Mouse (Mus musculus): ENCODE measurements at regions not wholly inside any gene's neighbourhood (a gene's known extent, or its start where the extent isn't known, plus 50 kb on each side); places are given as distances from the start of the nearest gene placed in this dataset.

- H3K36me3 ChIP-seq = no peaks in the 10 kb centered on the region
- no peak overlapping the region for H3K4me2 ChIP-seq
- no peaks in the 10 kb centered on the region for H3K27me3 ChIP-seq
- no peak overlapping the region for H3K27ac ChIP-seq
- ATAC-seq (replicated peaks; ENCODE audit: low FRiP score) = no peak
- no peak overlapping the region for H3K4me3 ChIP-seq (replicated peaks)
- H3K9me3 ChIP-seq (replicated peaks) = no peaks in the 10 kb centered on the region
- H3K4me1 ChIP-seq = no peaks in the 10 kb centered on the region
- WGBS = 37% methylated on average over 4 of the region's 4 CpGs
- H3K9ac ChIP-seq = no peak overlapping the region
Observed at GRCm38 (mm10) chr13:53779150-53779549, 276.4 kb downstream of the Drd1 start.

GRCm38 (mm10) chr13:53776421-53776820 is 279.1 kb downstream of the Drd1 start:
- ATAC-seq (replicated peaks; ENCODE audit: low FRiP score) = no peak
- WGBS = 76% methylated on average over 11 of the region's 11 CpGs
- no peaks in the 10 kb centered on the region for H3K36me3 ChIP-seq
- H3K4me2 ChIP-seq = no peak overlapping the region
- no peaks in the 10 kb centered on the region for H3K9me3 ChIP-seq (replicated peaks)
- no peaks in the 10 kb centered on the region for H3K4me1 ChIP-seq
- H3K27ac ChIP-seq = no peak overlapping the region
- no peak overlapping the region for H3K4me3 ChIP-seq (replicated peaks)
- H3K9ac ChIP-seq = no peak overlapping the region
- no peaks in the 10 kb centered on the region for H3K27me3 ChIP-seq

GRCm38 (mm10) chr13:53775687-53776086 is 279.8 kb downstream of the Drd1 start:
- no peak overlapping the region for H3K4me3 ChIP-seq (replicated peaks)
- no peak overlapping the region for H3K27ac ChIP-seq
- no peaks in the 10 kb centered on the region for H3K36me3 ChIP-seq
- H3K27me3 ChIP-seq = no peaks in the 10 kb centered on the region
- ATAC-seq (replicated peaks; ENCODE audit: low FRiP score) = no peak
- no peak overlapping the region for H3K9ac ChIP-seq
- no peaks in the 10 kb centered on the region for H3K4me1 ChIP-seq
- H3K9me3 ChIP-seq (replicated peaks) = no peaks in the 10 kb centered on the region
- 42% methylated on average over 5 of the region's 5 CpGs for WGBS
- H3K4me2 ChIP-seq = no peak overlapping the region

- no peaks in the 10 kb centered on the region for H3K36me3 ChIP-seq
- H3K27me3 ChIP-seq = peaks cover 15% of the 10 kb centered on the region
- no peaks in the 10 kb centered on the region for H3K4me1 ChIP-seq
- H3K27ac ChIP-seq = no peak overlapping the region
- H3K9me3 ChIP-seq (replicated peaks) = no peaks in the 10 kb centered on the region
- H3K4me3 ChIP-seq (replicated peaks) = no peak overlapping the region
- WGBS = 20% methylated on average over 13 of the region's 13 CpGs
- ATAC-seq (replicated peaks; ENCODE audit: low FRiP score) = peak; percentile 54; the same call in 1 of the 2 replicates
- no peak overlapping the region for H3K4me2 ChIP-seq
- no peak overlapping the region for H3K9ac ChIP-seq
Observed at GRCm38 (mm10) chr13:53764613-53765243, 290.8 kb downstream of the Drd1 start.

- no peak for ATAC-seq (replicated peaks; ENCODE audit: low FRiP score)
- Histone ChIP-seq H3K9ac (no peak overlapping the region), H3K4me2 (no peak overlapping the region), H3K36me3 (no peaks in the 10 kb centered on the region), H3K4me1 (peaks cover 6% of the 10 kb centered on the region; the same call in 1 of the 2 replicates), H3K27me3 (peaks cover 7% of the 10 kb centered on the region; the same call in 1 of the 2 replicates), H3K9me3 (replicated peaks) (no peaks in the 10 kb centered on the region), H3K4me3 (replicated peaks) (no peak overlapping the region), H3K27ac (no peak overlapping the region)
- 74% methylated on average over 13 of the region's 13 CpGs for WGBS
Observed at GRCm38 (mm10) chr13:53757576-53758237, 284.8 kb upstream of the Msx2 start.

GRCm38 (mm10) chr13:53756970-53757530 is 284.2 kb upstream of the Msx2 start:
- H3K4me2 ChIP-seq = no peak overlapping the region
- no peak overlapping the region for H3K4me3 ChIP-seq (replicated peaks)
- no peak for ATAC-seq (replicated peaks; ENCODE audit: low FRiP score)
- no peaks in the 10 kb centered on the region for H3K9me3 ChIP-seq (replicated peaks)
- no peak overlapping the region for H3K9ac ChIP-seq
- no peaks in the 10 kb centered on the region for H3K36me3 ChIP-seq
- WGBS = 72% methylated on average over 13 of the region's 13 CpGs
- no peak overlapping the region for H3K27ac ChIP-seq
- peaks cover 6% of the 10 kb centered on the region; the same call in 1 of the 2 replicates for H3K4me1 ChIP-seq
- peaks cover 7% of the 10 kb centered on the region; the same call in 1 of the 2 replicates for H3K27me3 ChIP-seq

- Histone ChIP-seq H3K36me3 (no peaks in the 10 kb centered on the region), H3K27me3 (peaks cover 7% of the 10 kb centered on the region; the same call in 1 of the 2 replicates), H3K4me1 (peaks cover 6% of the 10 kb centered on the region; the same call in 1 of the 2 replicates), H3K27ac (no peak overlapping the region), H3K4me2 (no peak overlapping the region), H3K9me3 (replicated peaks) (no peaks in the 10 kb centered on the region), H3K4me3 (replicated peaks) (no peak overlapping the region), H3K9ac (no peak overlapping the region)
- 47% methylated on average over 11 of the region's 11 CpGs for WGBS
- no peak for ATAC-seq (replicated peaks; ENCODE audit: low FRiP score)
Observed at GRCm38 (mm10) chr13:53755046-53755615, 282.3 kb upstream of the Msx2 start.

- Histone ChIP-seq H3K9ac (no peak overlapping the region), H3K36me3 (no peaks in the 10 kb centered on the region), H3K27ac (no peak overlapping the region), H3K4me1 (peaks cover 6% of the 10 kb centered on the region; the same call in 1 of the 2 replicates), H3K9me3 (replicated peaks) (no peaks in the 10 kb centered on the region), H3K4me2 (no peak overlapping the region), H3K27me3 (peaks cover 7% of the 10 kb centered on the region; the same call in 1 of the 2 replicates), H3K4me3 (replicated peaks) (no peak overlapping the region)
- no peak for ATAC-seq (replicated peaks; ENCODE audit: low FRiP score)
- WGBS = 58% methylated on average over 6 of the region's 6 CpGs
Observed at GRCm38 (mm10) chr13:53753049-53753448, 280.2 kb upstream of the Msx2 start.

GRCm38 (mm10) chr13:53740981-53741380 is 268.1 kb upstream of the Msx2 start:
- no peak overlapping the region for H3K4me2 ChIP-seq
- no peaks in the 10 kb centered on the region for H3K27me3 ChIP-seq
- H3K36me3 ChIP-seq = no peaks in the 10 kb centered on the region
- no peak overlapping the region for H3K9ac ChIP-seq
- H3K4me3 ChIP-seq (replicated peaks) = no peak overlapping the region
- no peaks in the 10 kb centered on the region for H3K9me3 ChIP-seq (replicated peaks)
- WGBS = 65% methylated on average over 6 of the region's 6 CpGs
- ATAC-seq (replicated peaks; ENCODE audit: low FRiP score) = no peak
- H3K4me1 ChIP-seq = no peaks in the 10 kb centered on the region
- H3K27ac ChIP-seq = no peak overlapping the region

- Histone ChIP-seq H3K4me3 (replicated peaks) (no peak overlapping the region), H3K4me2 (no peak overlapping the region), H3K27me3 (no peaks in the 10 kb centered on the region), H3K27ac (no peak overlapping the region), H3K9ac (no peak overlapping the region), H3K4me1 (peaks cover 4% of the 10 kb centered on the region; the same call in 1 of the 2 replicates), H3K36me3 (no peaks in the 10 kb centered on the region), H3K9me3 (replicated peaks) (no peaks in the 10 kb centered on the region)
- 79% methylated on average over 3 of the region's 3 CpGs for WGBS
- ATAC-seq (replicated peaks; ENCODE audit: low FRiP score) = no peak
Observed at GRCm38 (mm10) chr13:53739127-53739526, 266.3 kb upstream of the Msx2 start.

- ATAC-seq (replicated peaks; ENCODE audit: low FRiP score) = no peak
- Histone ChIP-seq H3K36me3 (no peaks in the 10 kb centered on the region), H3K4me1 (peaks cover 4% of the 10 kb centered on the region; the same call in 1 of the 2 replicates), H3K4me2 (no peak overlapping the region), H3K27ac (no peak overlapping the region), H3K9ac (no peak overlapping the region), H3K4me3 (replicated peaks) (no peak overlapping the region), H3K9me3 (replicated peaks) (no peaks in the 10 kb centered on the region), H3K27me3 (no peaks in the 10 kb centered on the region)
- 49% methylated on average over 4 of the region's 4 CpGs for WGBS
Observed at GRCm38 (mm10) chr13:53734944-53735343, 262.1 kb upstream of the Msx2 start.

GRCm38 (mm10) chr13:53730259-53730902 is 257.5 kb upstream of the Msx2 start:
- ATAC-seq (replicated peaks; ENCODE audit: low FRiP score) = no peak
- H3K27me3 ChIP-seq = no peaks in the 10 kb centered on the region
- no peak overlapping the region for H3K4me3 ChIP-seq (replicated peaks)
- no peak overlapping the region for H3K9ac ChIP-seq
- no peak overlapping the region for H3K27ac ChIP-seq
- H3K4me2 ChIP-seq = no peak overlapping the region
- H3K9me3 ChIP-seq (replicated peaks) = no peaks in the 10 kb centered on the region
- H3K36me3 ChIP-seq = no peaks in the 10 kb centered on the region
- WGBS = 61% methylated on average over 10 of the region's 10 CpGs
- peaks cover 2% of the 10 kb centered on the region; the same call in 1 of the 2 replicates for H3K4me1 ChIP-seq

Measured in kidney, embryonic 15.5 days (tissue).